Mouse (Mus musculus) macrophage (primary cell): ENCODE data around the gene Xntrpc. TPM values are rescaled to one million over a fixed set of nuclear protein-coding genes. Genes with fewer than 3 reads are reported as not detected.

Source experiments
- H3K27ac ChIP-seq: fragments of 350-480 bp; formaldehyde crosslinking; 2 replicates; pipeline ENCODE4 v1.9.0; 2021
- H3K36me3 ChIP-seq: fragments of 350-480 bp; formaldehyde crosslinking; 2 replicates; pipeline ENCODE4 v1.9.0; 2021; ENCODE audit errors: inconsistent target
- H3K4me3 ChIP-seq: fragments of 350-480 bp; formaldehyde crosslinking; 2 replicates; pipeline ENCODE4 v1.9.0; 2021; ENCODE audit errors: inconsistent target
- H3K79me2 ChIP-seq: fragments of 350-480 bp; formaldehyde crosslinking; 2 replicates; pipeline ENCODE4 v1.9.0; 2021; ENCODE audit errors: inconsistent target
- WGBS: methylation state at CpG from one replicate; pipeline ENCODE4 v1.1.7; 2026; ENCODE audit warnings: inconsistent platforms; ENCODE audit not compliant: missing documents; 5-methylcytosine and 5-hydroxymethylcytosine counted together
- polyA plus RNA-seq: library from polyadenylated mRNA; stranded (reverse); fragments of 250-400 nt; gene quantifications from 3 replicates; pipeline ENCODE4 v1.2.4, GENCODE M21; 2018; ENCODE audit warnings: inconsistent platforms

The Xntrpc gene
- polyA plus RNA-seq, 1 experiment from 2014 or later: not detected

- peaks cover 70% of the 10 kb centered on the region for H3K36me3 ChIP-seq
- no peaks in the 10 kb centered on the region for H3K79me2 ChIP-seq
- H3K27ac ChIP-seq: no peak overlapping the region
- no peak overlapping the region for H3K4me3 ChIP-seq
- 87% methylated on average over 1 of the region's 1 CpGs for WGBS
Observed at GRCm38 (mm10) chr7:102137464-102137863, 72.0 kb downstream of the Xntrpc start.

DNA sequence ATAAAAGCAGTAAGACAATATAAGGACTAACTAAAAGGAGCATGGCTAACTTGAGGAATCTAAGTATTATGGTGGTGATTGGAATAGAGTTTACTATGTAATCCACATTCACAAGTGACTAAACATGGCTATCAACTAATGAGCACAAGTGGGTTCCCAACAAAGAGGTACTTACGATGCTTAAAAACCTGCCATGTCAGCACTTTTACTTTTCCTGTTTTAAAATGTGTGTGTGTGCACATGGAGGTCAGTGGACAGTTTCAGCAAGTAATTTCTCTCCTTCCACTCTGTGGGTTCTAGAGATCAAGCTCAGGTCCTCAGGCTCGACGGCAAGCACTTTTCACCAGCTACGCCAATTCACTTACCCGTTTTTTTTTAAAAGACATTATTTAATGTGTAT is 72.4 kb downstream of the Xntrpc start:
- 93% methylated on average over 3 of the region's 5 CpGs for WGBS
- Histone ChIP-seq H3K36me3 (peaks cover 66% of the 10 kb centered on the region), H3K4me3 (no peak overlapping the region), H3K27ac (no peak overlapping the region), H3K79me2 (no peaks in the 10 kb centered on the region)

Other genes starting within 250 kb of the Xntrpc start
- gene Phox2a, start 247.4 kb upstream of the Xntrpc start, polyA plus RNA-seq: not detected in 3 replicates
- gene Inppl1, start 227.5 kb upstream of the Xntrpc start, polyA plus RNA-seq: 63.7 to 85.3 TPM (median 76.3 TPM) in 3 replicates
- 21.1 to 134 TPM (median 134 TPM) in 3 replicates for gene Folr2, start 208.5 kb upstream of the Xntrpc start, polyA plus RNA-seq
- gene Anapc15, start 202.0 kb upstream of the Xntrpc start, polyA plus RNA-seq: 80.5 to 140 TPM (median 104 TPM) in 3 replicates
- gene Folr1, start 194.9 kb upstream of the Xntrpc start, polyA plus RNA-seq: 0.50 to 0.59 TPM in 2 of 3 replicates, not detected in the other
- gene Lamtor1, start 159.8 kb upstream of the Xntrpc start, polyA plus RNA-seq: 249 to 321 TPM (median 295 TPM) in 3 replicates
- 0.09 to 0.23 TPM (median 0.21 TPM) in 3 replicates for gene Tomt, start 159.4 kb upstream of the Xntrpc start, polyA plus RNA-seq
- 1.2 to 2.8 TPM (median 2.0 TPM) in 3 replicates for gene Lrrc51, start 131.8 kb upstream of the Xntrpc start, polyA plus RNA-seq
- 61.1 to 130 TPM (median 82.9 TPM) in 3 replicates for gene Numa1, start 131.6 kb upstream of the Xntrpc start, polyA plus RNA-seq
- gene Il18bp, start 47.0 kb upstream of the Xntrpc start, polyA plus RNA-seq: 56.7 to 120 TPM (median 96.3 TPM) in 3 replicates
- gene Rnf121, start 244 bp upstream of the Xntrpc start, polyA plus RNA-seq: 17.9 to 24.1 TPM (median 19.6 TPM) in 3 replicates
- 9.5 to 11.5 TPM (median 11.5 TPM) in 3 replicates for gene Xndc1, start 202 bp upstream of the Xntrpc start, polyA plus RNA-seq
- 0.13 TPM in 1 of 3 replicates, not detected in the others for gene Trpc2, start 17.4 kb downstream of the Xntrpc start, polyA plus RNA-seq
- gene Art1, start 36.0 kb downstream of the Xntrpc start, polyA plus RNA-seq: not detected in 3 replicates
- not detected in 3 replicates for gene Art5, start 43.8 kb downstream of the Xntrpc start, polyA plus RNA-seq
- not detected in 3 replicates for gene Chrna10, start 51.1 kb downstream of the Xntrpc start, polyA plus RNA-seq
- gene Nup98, start 144.5 kb downstream of the Xntrpc start, polyA plus RNA-seq: 30.0 to 31.7 TPM (median 30.9 TPM) in 3 replicates
- 35.9 to 98.6 TPM (median 72.6 TPM) in 3 replicates for gene Pgap2, start 144.5 kb downstream of the Xntrpc start, polyA plus RNA-seq
- gene Rhog, start 190.3 kb downstream of the Xntrpc start, polyA plus RNA-seq: 307 to 396 TPM (median 393 TPM) in 3 replicates
- 32.9 to 38.1 TPM (median 35.0 TPM) in 3 replicates for gene Stim1, start 202.1 kb downstream of the Xntrpc start, polyA plus RNA-seq